Mouse (Mus musculus) ZHBTc4 (cell line): Measurements from ENCODE around the gene Efna4.
A peak's percentile ranks its signal among the peaks of the same experiment; 100 is the strongest.

Source experiments
- DNase-seq: peaks from one replicate; pipeline ENCODE4 v3.0.0-alpha.2; 2011; ENCODE audit warnings: low read depth, low spot score

The Efna4 gene

GRCm38 (mm10) chr3:89364631-89365030 is 26.8 kb upstream of the Efna4 start:
- peak; percentile 56 for DNase-seq

- DNase-seq = no peak
These were observed 23.8 kb upstream of the Efna4 start, which contains the start of gene Dcst2 for GRCm38 (mm10) chr3:89361675-89362074. Gene Dcst2 (plus strand): TSS chr3:89361975.

- no peak for DNase-seq
These were observed 22.4 kb upstream of the Efna4 start for GRCm38 (mm10) chr3:89360237-89360636.

GRCm38 (mm10) chr3:89359630-89360029 is 21.8 kb upstream of the Efna4 start:
- DNase-seq = peak; percentile 60

- DNase-seq = no peak
These were observed 18.2 kb upstream of the Efna4 start for GRCm38 (mm10) chr3:89356029-89356428.

GRCm38 (mm10) chr3:89355512-89355902 is 17.7 kb upstream of the Efna4 start:
- no peak for DNase-seq

GRCm38 (mm10) chr3:89354816-89355511 is 17.1 kb upstream of the Efna4 start:
- peak; percentile 87 for DNase-seq

GRCm38 (mm10) chr3:89351271-89351670 is 13.4 kb upstream of the Efna4 start:
- DNase-seq = no peak

GRCm38 (mm10) chr3:89349869-89350501 is 12.2 kb upstream of the Efna4 start, which contains the start of gene Adam15:
Gene Adam15 (minus strand): TSS chr3:89349996.
- DNase-seq = peak; percentile 93

GRCm38 (mm10) chr3:89348911-89349868 is 11.4 kb upstream of the Efna4 start:
- peak; percentile 86 for DNase-seq

GRCm38 (mm10) chr3:89347916-89348315 is 10.1 kb upstream of the Efna4 start:
- DNase-seq = no peak

GRCm38 (mm10) chr3:89346815-89347540 is 9.2 kb upstream of the Efna4 start:
- no peak for DNase-seq

- DNase-seq = no peak
These were observed 5.5 kb upstream of the Efna4 start for GRCm38 (mm10) chr3:89343279-89343678.

GRCm38 (mm10) chr3:89341794-89342193 is 4.0 kb upstream of the Efna4 start:
- DNase-seq = no peak

- peak; percentile 92 for DNase-seq
These were observed 2.6 kb upstream of the Efna4 start for GRCm38 (mm10) chr3:89340465-89340864.

GRCm38 (mm10) chr3:89339416-89339815 is 1.6 kb upstream of the Efna4 start:
- DNase-seq = peak; percentile 92

GRCm38 (mm10) chr3:89337062-89337720 is 637 bp downstream of the Efna4 start:
- no peak for DNase-seq

GRCm38 (mm10) chr3:89336529-89336928 is 1.3 kb downstream of the Efna4 start:
- peak; percentile 56 for DNase-seq

- no peak for DNase-seq
These were observed 4.8 kb downstream of the Efna4 start for GRCm38 (mm10) chr3:89333053-89333452.

GRCm38 (mm10) chr3:89332476-89332875 is 5.4 kb downstream of the Efna4 start:
- DNase-seq = no peak

- no peak for DNase-seq
These were observed 5.8 kb downstream of the Efna4 start for GRCm38 (mm10) chr3:89332013-89332412.
